Mouse (Mus musculus) megakaryocyte, embryonic 14.5 days (primary cell): ENCODE results near the gene Rnaseh2a.

Experiments used
- FLI1 ChIP-seq: IDR thresholded peaks from 2 replicates; pipeline ENCODE4 v1.6.1; 2012; ENCODE audit warnings: low read length, inconsistent platforms, mixed read lengths
- GATA1 ChIP-seq: IDR thresholded peaks from 3 replicates; pipeline ENCODE4 v1.6.1; 2012; ENCODE audit warnings: mixed read lengths, low read length, inconsistent platforms, borderline replicate concordance

DNA sequence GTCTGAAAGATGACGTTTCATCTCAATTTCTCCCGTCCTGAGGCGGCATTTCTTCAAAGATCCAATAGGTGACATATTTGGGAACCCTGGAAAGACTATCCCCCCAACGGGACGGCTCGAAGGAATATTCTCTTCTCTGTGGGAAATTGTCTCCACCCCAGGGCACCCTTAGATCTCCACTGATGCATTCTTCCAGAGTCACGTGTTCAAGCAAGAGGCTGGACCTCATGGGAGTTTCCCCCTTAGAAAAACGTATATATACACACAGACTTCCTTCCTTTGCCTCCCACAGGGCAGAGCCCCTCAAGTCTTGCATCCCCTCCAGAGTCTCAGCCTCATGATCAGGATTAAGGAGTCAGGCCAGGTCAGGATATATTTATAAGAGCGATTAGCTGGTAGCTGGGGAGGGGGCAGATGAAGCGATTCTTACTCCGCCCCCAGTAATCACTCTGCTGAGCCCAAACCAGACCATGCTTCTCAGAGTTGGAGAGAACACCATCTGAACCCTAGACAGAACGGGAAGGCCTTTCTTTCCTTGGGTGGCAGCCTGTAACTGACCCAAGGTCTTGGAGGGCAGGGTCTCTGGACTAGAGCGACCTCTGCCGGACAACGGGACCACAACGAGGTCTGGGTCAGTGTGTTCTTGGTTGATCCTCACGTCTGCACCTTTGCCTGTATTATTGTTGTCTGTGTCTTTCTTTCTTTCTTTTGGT, 22.9 kb downstream of the Rnaseh2a start, which contains the start of gene Rtbdn:
- TF ChIP-seq GATA1 (no peak), FLI1 (no peak)
